Mouse (Mus musculus) embryo, embryonic 11.5 days (tissue): Measurements from ENCODE around the gene Psmd9.
A peak's percentile ranks its signal among the peaks of the same experiment; 100 is the strongest.

Source experiments
- DNase-seq: peaks from one replicate; pipeline ENCODE4 v3.0.0-alpha.2; 2012; ENCODE audit warnings: low read depth, low spot score

The Psmd9 gene

DNA sequence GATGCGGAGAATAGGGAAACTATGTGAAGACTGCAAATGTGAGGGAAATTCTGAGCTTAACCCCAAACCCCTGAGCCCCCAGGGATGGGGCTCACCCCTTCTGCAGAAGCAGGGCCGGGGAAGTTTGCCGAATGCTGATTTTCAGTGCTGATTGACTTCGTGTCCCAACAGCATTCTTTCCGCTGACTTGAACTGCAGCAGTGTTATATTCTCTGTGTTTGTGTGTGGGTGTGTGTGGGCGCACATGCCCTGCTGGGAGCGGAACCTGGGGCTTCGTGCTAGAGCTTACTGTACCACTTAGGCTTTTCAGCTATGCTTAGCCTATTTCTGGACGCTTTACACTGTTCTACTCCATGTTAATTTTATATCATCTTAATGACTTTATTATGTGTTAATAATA, 67.2 kb downstream of the Psmd9 start:
- no peak for DNase-seq

DNA sequence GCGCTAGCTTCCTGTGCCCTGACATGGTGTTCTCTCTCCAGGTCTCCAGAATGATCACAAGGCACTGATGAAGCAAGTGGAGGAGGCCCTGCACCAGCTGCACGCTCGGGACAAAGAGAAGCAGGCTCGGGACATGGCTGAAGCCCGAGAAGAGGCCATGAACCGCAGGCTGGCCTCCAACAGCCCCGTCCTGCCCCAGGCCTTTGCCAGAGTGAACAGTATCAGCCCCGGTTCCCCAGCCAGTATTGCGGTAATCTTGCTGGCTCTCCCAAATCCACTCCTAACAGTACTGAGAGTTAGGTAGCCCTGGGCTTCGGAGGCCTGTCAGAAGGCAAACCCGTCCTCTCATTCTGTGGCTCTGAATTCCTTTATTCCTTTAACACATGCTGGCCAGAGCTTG, 70.3 kb downstream of the Psmd9 start:
- DNase-seq, result no peak

DNA sequence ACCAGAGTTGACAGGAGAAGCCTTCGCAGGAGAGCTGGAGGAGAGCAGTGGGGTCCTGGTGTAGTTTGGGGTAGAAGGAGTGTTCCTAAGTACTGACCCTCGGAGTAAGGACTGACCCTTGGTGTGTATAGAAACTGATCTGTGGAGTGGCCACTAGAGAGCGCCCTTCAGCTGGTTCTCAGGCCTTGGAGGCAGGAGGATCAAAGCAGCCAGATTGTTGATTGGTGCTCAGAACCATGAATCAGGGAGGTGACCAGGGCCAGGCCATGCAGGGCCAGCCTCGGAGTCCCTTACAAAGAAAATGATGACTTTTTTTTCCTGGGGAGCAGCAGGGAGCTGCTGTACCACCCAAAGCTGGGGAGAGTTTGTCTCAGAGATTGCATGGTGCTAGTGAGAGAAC, 76.3 kb downstream of the Psmd9 start:
- DNase-seq, result no peak

DNA sequence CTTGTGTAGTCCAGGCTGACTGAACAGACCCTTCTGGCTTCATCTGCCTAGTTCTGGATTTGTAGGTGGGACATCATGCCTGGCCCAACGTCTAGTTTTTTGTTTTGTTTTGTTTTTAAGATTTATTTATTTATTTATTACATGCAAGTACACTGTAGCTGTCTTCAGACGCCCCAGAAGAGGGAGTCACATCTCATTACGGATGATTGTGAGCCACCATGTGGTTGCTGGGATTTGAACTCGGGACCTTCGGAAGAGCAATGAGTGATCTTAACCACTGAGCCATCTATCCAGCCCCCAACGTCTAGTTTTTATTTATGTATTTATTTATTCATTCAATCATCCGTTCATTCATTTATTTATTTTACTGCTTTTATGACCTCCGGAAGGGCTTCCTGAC, 82.2 kb downstream of the Psmd9 start:
- DNase-seq, result no peak

DNA sequence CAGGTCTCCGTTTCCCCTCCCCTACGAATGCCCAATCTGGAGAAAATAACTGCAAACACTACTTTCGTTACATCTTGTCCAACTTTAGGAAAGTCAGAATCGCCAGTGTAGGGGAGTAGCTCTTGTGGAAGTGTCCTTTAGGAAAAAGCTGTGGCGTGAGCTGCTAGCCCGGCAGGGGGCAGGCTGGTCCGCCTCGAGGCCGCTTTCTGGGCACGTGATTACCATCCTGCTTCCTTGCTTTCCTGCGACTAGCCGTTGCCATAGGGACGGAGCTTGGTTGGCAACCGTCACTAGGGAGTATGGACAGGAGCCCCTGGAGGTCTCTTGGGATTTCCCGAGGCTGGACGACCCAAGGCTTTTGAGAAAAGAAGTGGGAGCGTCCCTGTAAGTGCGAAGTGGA, 82.6 kb downstream of the Psmd9 start, which contains the start of gene Wdr66:
Gene Wdr66, plus strand, starts transcription at position 269 of the 400 bp plus-strand sequence.
- peak; percentile 88 for DNase-seq

DNA sequence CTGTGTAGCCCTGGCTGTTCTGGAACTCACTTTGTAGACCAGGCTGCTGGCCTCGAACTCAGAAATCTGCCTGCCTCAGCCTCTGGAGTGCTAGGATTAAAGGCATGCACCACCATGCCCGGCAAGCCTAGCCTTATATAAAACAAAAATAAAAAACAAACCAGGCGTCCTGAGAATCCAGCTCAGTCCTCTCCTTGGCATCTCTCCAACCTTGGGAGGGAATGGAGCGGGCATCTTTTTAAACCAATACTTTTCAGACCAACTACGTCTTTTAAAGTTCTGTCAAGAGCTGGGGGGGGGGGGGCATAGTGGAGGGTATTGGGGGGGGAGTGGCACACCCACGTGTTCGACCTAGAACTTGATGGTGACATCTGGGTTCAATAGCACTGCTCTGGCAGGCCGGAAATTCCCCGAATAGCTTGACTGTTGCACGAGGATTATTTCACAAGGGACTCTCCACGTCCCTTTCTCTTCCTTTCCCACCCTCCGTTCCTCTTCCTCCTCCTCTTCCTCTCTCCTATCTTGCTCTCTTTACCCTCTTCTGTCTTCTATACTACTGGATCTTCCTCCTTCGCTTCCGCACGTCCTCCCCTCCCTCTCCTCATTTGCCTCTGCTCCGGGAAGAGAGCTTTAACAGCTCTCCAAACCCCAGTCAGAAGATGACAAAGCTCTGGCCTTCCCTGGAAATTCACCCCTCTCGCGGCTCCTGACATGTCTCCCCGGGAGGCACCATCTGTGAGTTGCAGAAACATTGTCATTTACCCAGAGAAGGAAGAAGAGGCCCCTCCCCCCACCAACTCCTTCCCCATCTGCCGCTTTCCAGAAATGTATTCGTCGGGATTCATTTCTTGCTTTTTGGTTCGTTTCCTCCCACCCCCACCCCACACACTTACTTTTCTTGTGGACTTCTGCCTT, 87.9 kb downstream of the Psmd9 start:
- no peak for DNase-seq

DNA sequence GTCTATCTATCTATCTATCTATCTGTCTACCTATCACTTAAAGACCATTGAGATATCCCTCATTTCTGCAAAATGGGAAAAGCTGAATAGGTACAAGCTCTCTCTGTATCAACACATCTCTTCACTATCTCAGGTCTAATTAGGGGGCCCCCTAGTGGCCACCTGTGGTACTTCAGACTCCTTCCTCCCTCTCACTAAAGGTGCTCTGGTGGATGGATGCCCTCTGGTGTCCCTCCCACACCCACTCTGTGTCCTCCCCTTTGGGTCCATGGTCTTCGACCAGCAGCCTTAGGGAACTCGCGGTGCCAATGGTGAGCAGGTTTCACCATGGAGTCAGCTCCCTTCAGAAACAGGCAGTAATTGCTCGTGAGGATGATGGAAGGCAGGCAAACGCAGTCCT, 89.8 kb downstream of the Psmd9 start:
- no peak for DNase-seq

DNA sequence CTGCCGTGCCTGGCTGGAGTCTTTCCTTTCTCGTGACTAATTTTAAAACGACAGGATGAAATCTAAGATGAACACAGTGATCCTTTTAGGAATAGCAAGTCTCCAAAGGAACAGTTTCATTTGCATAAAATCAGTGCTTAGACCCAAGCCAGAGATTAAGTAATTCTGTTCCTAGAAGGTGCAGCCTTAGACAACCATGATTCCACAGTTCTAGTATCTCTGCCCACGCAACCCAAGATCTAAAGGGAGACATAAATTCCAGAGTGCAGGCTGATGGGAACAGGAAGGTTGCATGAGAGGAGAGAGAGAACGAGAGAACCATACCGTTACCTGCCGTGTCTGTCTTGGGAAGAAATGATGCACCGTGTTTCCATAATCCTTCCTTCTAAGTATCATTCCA, 91.5 kb downstream of the Psmd9 start:
- DNase-seq, result no peak

DNA sequence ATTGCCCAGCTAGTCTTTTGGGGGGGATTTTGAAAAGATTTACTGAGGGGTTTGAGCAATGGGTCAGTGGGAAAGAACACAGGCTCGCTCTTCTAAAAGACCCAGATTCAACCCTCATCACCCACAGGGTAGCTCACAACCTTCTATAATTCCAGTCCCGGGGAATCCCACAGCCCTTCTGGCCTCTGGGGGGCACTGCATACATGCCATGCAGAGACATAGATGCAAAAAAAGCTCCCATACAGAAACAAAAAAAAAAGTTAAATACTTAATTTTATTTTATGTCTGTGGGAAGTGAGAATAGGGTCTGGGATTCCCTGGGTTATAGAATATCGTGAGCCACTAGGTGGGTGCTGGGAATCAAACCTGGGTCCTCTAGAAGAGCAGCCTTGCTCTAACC, 97.7 kb downstream of the Psmd9 start:
- DNase-seq, result no peak

DNA sequence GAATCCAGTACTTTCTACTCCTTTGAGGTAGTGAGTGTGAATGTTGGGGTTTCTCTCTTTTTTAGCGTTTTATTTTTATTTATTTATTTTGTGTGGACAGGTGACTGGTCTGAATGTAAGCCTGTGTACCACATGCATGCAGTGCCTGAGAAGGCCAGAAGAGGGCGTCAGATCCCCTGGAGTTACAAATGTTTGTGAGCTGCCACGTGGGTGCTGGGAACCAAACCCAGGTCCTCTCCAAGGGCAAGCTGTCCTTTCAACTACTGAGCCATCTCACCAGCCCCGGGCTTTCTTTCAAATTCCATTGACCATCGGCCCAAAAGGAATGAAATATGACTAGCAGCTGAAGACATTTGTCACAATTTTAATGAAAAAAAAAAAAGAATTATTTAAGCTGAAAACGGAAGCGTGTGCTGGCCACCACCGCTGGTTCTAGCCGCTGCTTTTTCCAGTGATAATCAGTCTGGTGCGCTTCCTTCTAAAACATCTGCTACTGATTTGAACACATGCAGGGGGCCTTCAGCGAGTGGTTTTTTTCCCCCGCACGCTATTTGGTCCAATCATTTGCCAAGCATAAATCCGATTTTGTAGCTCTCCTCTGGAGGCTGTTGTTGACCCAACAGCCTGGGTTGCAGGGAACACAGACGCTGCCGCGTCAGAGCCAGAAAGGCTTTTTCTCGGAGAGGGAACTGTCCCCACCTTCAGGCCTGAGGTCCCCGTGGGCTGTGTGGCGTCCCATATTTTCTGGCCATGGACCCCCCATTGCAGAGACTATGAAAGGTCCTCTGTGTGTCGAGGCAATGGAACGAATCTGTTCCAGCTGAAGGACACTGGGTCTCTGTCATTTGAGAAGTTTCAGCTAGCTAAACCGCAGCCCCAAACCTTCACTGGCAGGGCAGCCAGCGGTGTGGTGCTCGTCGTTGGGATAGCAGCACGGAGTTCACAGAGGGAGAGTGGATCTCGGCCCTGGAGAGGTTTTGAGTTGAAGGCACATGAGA, 99.6 kb downstream of the Psmd9 start:
- DNase-seq, result no peak

DNA sequence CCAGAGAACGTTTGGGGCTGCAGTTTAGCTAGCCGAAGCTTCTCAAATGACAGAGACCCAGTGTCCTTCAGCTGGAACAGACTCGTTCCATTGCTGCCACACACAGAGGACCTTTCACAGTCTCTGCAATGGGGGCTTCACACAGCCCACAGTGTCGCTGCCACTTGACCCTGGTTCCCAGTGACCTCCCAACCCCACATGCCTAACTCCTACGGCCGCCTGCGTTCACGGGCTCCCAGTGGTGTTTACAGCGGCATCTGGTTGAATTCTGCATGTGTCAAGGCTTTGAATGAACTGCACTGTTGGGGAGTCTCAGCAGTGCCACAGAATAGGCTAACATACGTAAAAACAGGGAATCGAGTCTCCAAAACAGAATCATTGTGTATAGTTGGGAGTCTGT, 101.7 kb downstream of the Psmd9 start:
- no peak for DNase-seq

DNA sequence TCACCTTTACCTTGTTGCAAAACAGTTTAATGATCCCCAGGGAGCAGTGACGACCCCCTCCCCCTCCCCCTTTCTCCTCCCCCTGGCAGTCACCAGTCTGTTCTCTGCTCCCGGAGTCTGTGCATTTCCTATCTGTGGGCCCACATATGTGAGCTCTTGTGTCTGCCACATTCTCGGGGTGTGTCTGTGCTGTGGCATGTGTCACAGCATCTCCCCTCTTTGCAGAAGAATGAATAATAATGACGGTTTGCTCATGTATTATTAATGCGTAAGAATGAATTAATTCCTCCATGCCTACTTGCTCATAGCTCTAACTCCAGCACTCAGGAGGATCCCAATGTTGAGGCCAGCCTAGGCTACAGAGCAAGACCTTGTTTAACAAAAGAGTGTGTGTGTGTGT, 103.7 kb downstream of the Psmd9 start:
- no peak for DNase-seq

DNA sequence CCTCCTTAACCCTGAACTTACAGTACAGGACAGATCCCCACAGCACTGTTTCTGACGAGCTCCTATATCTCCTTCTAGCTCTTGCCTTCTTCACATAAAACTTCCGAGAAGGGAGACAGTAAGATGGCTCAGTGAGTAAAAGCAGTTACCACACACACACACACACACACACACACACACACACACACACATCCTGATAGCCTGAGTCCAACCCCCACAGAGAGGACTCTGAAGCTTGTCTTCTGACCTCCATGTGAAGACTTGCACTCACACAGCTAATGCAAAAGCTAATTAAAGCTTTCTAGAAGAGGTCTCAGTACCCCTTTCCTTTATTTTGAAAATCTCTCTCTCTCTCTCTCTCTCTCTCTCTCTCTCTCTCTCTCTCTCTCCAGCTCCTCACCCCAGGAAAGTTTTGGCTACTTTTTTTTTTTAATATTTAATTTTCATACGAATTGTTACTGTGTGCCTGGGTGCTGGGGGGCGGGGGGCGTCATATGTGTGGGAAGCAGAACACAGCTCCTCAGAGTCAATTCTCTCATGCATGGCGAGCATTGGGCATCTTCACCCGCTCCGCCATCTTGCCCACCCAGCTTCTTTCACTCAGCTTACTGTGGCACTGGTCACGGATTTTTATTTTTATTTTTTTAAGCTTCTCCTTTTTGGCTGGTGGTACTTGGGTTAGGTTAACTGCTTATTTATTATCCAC, 107.6 kb downstream of the Psmd9 start:
- no peak for DNase-seq

DNA sequence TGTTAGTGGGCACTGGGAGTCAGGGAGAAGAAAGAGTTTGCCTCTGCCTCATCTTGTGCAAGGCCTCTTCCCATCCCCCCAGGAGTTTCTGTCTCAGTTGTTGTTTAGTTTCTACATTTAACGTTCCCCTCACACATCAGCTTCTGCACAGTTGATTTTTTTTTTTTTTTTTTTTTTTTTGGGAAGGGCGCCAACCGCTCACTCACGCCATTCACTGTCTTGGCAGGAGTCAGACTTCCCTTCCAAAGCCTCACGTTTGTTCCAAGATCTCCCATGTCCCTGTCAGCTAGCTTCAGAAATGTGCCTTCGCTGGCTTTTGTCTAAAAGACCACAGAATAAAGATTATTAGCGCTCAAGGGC, 108.1 kb downstream of the Psmd9 start:
- no peak for DNase-seq

DNA sequence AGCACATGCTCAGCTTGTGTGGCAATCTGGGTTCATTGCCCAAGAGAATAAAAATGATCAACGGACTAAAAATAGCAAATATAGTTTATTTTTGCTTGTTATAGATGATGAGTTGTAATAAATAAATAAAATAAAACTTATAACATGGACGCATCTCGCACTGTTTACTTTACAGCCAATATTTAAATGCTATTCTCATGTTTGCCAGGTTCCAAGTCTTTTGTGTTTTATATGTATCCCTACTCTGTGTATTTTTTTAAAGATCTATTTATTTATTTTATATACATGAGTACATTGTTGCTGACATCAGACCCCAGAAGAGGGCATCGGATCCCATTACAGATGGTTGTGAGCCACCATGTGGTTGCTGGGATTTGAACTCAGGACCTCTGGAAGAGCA, 108.5 kb downstream of the Psmd9 start:
- no peak for DNase-seq

DNA sequence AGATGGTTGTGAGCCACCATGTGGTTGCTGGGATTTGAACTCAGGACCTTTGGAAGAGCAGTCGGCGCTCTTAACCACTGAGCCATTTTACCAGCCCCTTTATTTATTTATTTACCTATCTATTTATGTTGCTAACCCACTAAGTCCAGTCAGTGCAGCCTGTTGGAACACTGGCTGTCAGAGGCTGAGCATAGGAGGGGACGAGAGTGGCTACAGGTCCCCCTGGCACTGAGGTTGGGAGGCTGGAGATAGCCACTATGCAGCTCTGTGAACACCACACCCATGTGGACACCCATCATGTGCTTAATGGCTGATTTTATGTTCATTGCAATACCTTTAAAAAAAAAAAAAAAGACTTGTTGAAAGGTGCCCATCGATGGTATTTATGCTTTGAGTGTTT, 110.0 kb downstream of the Psmd9 start:
- no peak for DNase-seq

DNA sequence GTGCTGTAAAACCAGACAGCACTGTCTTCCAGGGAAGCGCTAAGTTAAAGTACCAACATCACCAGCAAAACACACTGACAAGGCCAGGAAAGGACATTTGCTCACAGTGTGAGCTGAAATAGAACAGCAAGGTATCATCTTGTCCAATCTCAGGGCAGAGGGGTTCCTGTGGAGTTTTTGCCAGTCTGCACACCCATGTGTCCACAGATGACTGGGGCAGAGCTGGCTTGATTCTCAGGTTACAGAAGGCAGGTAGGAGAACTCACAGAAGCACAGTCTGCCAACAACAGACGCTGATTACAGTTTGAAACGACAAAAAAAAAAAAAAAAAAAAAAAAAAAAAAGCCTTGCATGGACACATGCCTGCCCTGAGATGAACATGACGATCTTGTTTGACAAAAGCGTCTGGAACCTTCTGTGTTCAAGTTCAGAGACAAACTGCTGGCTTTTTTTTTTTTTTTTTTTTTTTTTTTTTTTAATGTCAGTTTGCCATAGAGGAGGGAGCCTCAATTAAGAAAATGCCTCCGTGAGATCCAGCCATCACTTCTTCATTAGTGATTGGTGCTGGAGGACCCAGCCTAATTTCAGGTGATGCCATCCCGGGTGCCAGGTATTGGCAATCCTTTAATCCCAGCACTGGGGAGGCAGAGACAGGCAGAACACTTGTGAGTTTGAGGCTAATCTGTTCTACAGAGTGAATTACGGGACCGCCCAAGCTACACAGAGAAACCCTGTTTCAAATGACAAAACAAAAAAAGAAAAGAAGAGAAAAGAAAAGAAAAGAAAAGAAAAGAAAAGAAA, 112.3 kb downstream of the Psmd9 start:
- DNase-seq, result no peak

DNA sequence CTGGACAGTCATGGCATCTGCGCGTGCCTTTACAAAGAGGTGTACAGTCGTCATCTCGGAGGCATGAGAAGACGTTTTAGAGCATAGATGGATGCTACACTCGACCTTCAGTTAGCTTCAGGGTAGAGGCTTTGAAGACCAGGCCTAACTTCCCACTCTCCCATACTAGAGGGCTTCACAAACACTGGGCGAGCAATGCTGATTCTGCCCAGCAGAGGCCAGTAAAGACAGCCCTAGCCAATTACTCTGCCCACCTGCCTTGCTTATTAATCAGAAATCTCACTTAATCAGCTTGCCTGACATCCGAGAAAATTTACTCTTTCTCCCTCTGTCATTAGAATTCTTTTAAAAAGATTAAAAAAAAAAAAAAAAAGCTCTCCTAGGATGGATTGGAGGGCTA, 116.0 kb downstream of the Psmd9 start:
- DNase-seq, result no peak

DNA sequence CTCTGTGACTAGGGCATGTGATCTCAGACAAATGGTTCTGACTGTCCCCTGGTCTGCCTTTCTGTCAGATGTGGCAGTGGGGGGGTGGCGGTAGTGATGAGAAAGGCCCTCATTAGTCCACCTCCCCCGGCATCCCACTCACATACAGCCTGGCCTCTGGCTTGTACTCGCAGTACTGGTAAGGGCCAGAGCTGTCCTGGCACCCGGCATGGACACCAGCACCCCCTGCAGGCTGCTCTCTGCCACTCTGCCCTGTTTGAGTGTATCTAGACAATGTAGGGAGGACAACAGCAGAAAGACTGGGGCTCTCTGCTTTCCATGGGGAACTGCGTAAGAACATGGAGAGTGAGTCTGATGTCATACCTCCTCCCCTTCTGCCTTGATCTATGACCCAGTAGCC, 118.9 kb downstream of the Psmd9 start:
- no peak for DNase-seq

DNA sequence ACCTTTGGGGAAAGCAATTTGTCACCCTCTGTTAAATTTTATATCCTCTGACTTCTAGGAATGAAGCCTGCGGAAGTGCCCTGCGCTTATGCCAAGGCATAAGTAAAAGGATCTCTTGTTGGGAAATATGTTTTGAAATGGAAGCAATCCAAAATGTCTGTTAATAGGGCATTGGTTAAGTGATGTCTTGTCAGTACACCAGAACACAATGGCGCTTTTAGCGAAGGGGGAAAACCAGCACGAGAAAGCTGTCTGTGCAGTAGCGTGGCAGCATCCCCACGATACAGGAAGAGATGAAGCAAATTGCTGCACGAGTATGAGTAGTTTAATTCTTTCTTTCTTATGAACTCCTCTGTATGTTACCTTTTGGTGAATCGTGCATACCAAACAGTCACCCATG, 125.4 kb downstream of the Psmd9 start:
- no peak for DNase-seq

DNA sequence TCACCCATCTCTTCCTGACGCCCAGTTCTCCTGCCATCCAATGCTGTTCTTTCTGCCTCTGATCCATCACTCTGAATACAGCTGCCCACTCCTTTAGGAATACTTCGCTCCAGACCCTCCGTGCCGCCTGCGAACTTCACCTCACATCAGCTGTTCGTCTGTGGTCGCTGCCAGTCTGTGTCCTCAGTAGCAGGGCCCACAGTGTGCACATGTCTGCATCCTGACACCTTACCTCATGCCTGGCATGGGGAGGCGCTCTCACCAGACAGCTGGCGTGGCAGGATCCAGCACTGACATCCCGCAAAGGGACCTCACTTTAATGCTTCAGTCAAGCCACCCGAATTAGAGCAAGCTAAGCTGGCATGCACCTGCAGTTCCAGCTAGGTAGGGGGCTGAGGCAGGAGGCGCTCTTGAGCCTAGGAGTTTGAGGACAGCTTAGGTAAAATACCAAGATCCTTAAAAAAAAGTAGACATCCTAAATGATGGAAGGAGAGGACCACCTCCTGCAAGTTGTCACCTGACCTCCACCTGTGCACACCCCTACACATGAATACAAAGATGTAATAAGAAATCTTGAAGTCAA, 127.1 kb downstream of the Psmd9 start:
- DNase-seq, result no peak
